ENCODE assay signal across 14 mouse cellular contexts in genomic region chr2:70853329-70853728, GRCm38 (mm10). TPM values are rescaled to one million over a fixed set of nuclear protein-coding genes. Genes with fewer than 3 reads are reported as not detected.
DNase-seq lines count a peak whose midpoint lies in the region; ATAC-seq and TF ChIP-seq lines count a peak whose summit lies in the region.
"Had no signal": no experiment of that assay in that cellular context is flagged by ENCODE, and none has a peak within 500 bp of the region (broad histone marks: within the 10 kb centered on the region; RNA-seq: fewer than 3 reads in every experiment).

No protein-coding gene starts in this region.

- H3K27me3 ChIP-seq in forebrain, postnatal 0 days (ENCODE audit: insufficient read depth, low read length): no peaks in the 10 kb centered on the region
- H3K27me3 ChIP-seq in forebrain, embryonic 12.5 days: no peaks in the 10 kb centered on the region
- H3K27me3 ChIP-seq in heart, postnatal 0 days (ENCODE audit: control insufficient read depth, insufficient read depth, low read length): no peaks in the 10 kb centered on the region
- no peaks in the 10 kb centered on the region for H3K27me3 ChIP-seq in embryonic facial prominence, embryonic 13.5 days
- H3K27me3 ChIP-seq: midbrain, embryonic 15.5 days had no signal

- no peaks in the 10 kb centered on the region for H3K9me3 ChIP-seq in forebrain, postnatal 0 days (ENCODE audit: low read length)
- no peaks in the 10 kb centered on the region for H3K9me3 ChIP-seq in forebrain, embryonic 12.5 days
- no peaks in the 10 kb centered on the region for H3K9me3 ChIP-seq in heart, postnatal 0 days (replicated peaks; ENCODE audit: control insufficient read depth, low read length)
- H3K9me3 ChIP-seq in embryonic facial prominence, embryonic 13.5 days: no peaks in the 10 kb centered on the region
- H3K9me3 ChIP-seq: midbrain, embryonic 15.5 days had no signal

- no peak for ATAC-seq in forebrain, postnatal 0 days
- no peak for ATAC-seq in forebrain, embryonic 12.5 days (ENCODE audit: low FRiP score)
- no peak for ATAC-seq in heart, postnatal 0 days (ENCODE audit: insufficient read depth, low read depth)
- no peak for ATAC-seq in embryonic facial prominence, embryonic 13.5 days (ENCODE audit: insufficient number of reproducible peaks, insufficient read depth, low FRiP score, low TSS enrichment, low read depth)
- ATAC-seq: intestine, embryonic 16.5 days; midbrain, embryonic 15.5 days had no signal

- intact Hi-C loops in heart, postnatal 25 days (cut with DNase I): no loop called here
- intact Hi-C loops in left cerebral cortex, adult 2 months (cut with DNase I): loop anchor here (2.0 kb wide), 3 partner anchors 29 to 105 kb away; partner anchors contain the start of gene Tlk1

- no peak overlapping the region for H3K9ac ChIP-seq in forebrain, postnatal 0 days
- H3K9ac ChIP-seq in forebrain, embryonic 12.5 days: no peak overlapping the region
- H3K9ac ChIP-seq in heart, postnatal 0 days (replicated peaks; ENCODE audit: low read depth, low read length): no peak overlapping the region
- H3K9ac ChIP-seq in embryonic facial prominence, embryonic 13.5 days: no peak overlapping the region
- H3K9ac ChIP-seq: lung, embryonic 14.5 days; midbrain, embryonic 15.5 days had no signal

- WGBS in forebrain, postnatal 0 days: 64% methylated on average over 7 of the region's 7 CpGs
- 65% methylated on average over 7 of the region's 7 CpGs for WGBS in forebrain, embryonic 12.5 days
- whole genome bisulfite sequencing in heart, postnatal 0 days: 56% methylated on average over 7 of the region's 7 CpGs
- 19% methylated on average over 7 of the region's 7 CpGs for WGBS in embryonic facial prominence, embryonic 13.5 days

- no peak for DNase-seq in forebrain, postnatal 0 days
- DNase-seq in heart, postnatal 0 days (ENCODE audit: low spot score): no peak
- no peak for DNase-seq in heart, postnatal 25 days (ENCODE audit: low spot score)
- no peak for DNase-seq in left cerebral cortex, adult 2 months (ENCODE audit: extremely low spot score in 1 of 2, low spot score in 2 of 2)
- no peak for DNase-seq in left cerebral cortex, adult 11 months (ENCODE audit: low spot score)
- no peak for DNase-seq in gastrocnemius, postnatal 4 days (ENCODE audit: low spot score in 2 of 2)
- DNase-seq: adrenal gland, postnatal 14 days; cerebellum, adult 9-10 months; thymus, postnatal 36 days had no signal

- no peaks in the 10 kb centered on the region for H3K36me3 ChIP-seq in forebrain, postnatal 0 days (ENCODE audit: insufficient read depth)
- no peaks in the 10 kb centered on the region for H3K36me3 ChIP-seq in forebrain, embryonic 12.5 days (replicated peaks)
- no peaks in the 10 kb centered on the region for H3K36me3 ChIP-seq in heart, postnatal 0 days (replicated peaks; ENCODE audit: control insufficient read depth, insufficient read depth, low read length)
- H3K36me3 ChIP-seq in embryonic facial prominence, embryonic 13.5 days: no peaks in the 10 kb centered on the region
- H3K36me3 ChIP-seq: midbrain, embryonic 15.5 days had no signal

- TF ChIP-seq CTCF in forebrain, postnatal 0 days (IDR thresholded peaks at IDR 0.05; ENCODE audit: low read depth): no peak
- TF ChIP-seq CTCF in heart, postnatal 0 days (IDR thresholded peaks at IDR 0.05; ENCODE audit: low read depth): no peak
- no peak for TF ChIP-seq CTCF in left cerebral cortex, adult 2 months (IDR thresholded peaks at IDR 0.05)

- no peak overlapping the region for H3K4me3 ChIP-seq in forebrain, postnatal 0 days (ENCODE audit: low read depth, low read length)
- no peak overlapping the region for H3K4me3 ChIP-seq in forebrain, embryonic 12.5 days (replicated peaks)
- H3K4me3 ChIP-seq in heart, postnatal 0 days (ENCODE audit: low read depth, low read length): no peak overlapping the region
- H3K4me3 ChIP-seq in left cerebral cortex, adult 2 months: no peak overlapping the region
- H3K4me3 ChIP-seq in embryonic facial prominence, embryonic 13.5 days: 0 out of 2 replicates have a peak overlapping the region, but pooled peaks have one; percentile 19
- H3K4me3 ChIP-seq: midbrain, embryonic 15.5 days had no signal

- no peak overlapping the region; the same call in 1 of the 2 replicates for H3K4me2 ChIP-seq in forebrain, postnatal 0 days (ENCODE audit: low read depth)
- H3K4me2 ChIP-seq in forebrain, embryonic 12.5 days: no peak overlapping the region
- peak overlapping the region; percentile 38; the same call in 1 of the 2 replicates for H3K4me2 ChIP-seq in heart, postnatal 0 days (ENCODE audit: low read depth, low read length)
- peak overlapping the region; percentile 53 for H3K4me2 ChIP-seq in embryonic facial prominence, embryonic 13.5 days

- peak overlapping the region; percentile 48; the same call in 1 of the 2 replicates for H3K27ac ChIP-seq in forebrain, postnatal 0 days (ENCODE audit: low read depth, low read length)
- H3K27ac ChIP-seq in forebrain, embryonic 12.5 days: no peak overlapping the region
- H3K27ac ChIP-seq in heart, postnatal 0 days (ENCODE audit: low read depth): no peak overlapping the region
- peak overlapping the region; percentile 75 for H3K27ac ChIP-seq in left cerebral cortex, adult 2 months
- H3K27ac ChIP-seq in embryonic facial prominence, embryonic 13.5 days: no peak overlapping the region
- H3K27ac ChIP-seq: midbrain, embryonic 15.5 days had no signal

- no peak for TF ChIP-seq EP300 in heart, postnatal 0 days (IDR thresholded peaks at IDR 0.05; ENCODE audit: low read depth)

- no peaks in the 10 kb centered on the region; the same call in 1 of the 2 replicates for H3K4me1 ChIP-seq in forebrain, postnatal 0 days (ENCODE audit: insufficient read depth)
- H3K4me1 ChIP-seq in forebrain, embryonic 12.5 days: no peaks in the 10 kb centered on the region; the same call in 1 of the 2 replicates
- peaks cover 4% of the 10 kb centered on the region for H3K4me1 ChIP-seq in heart, postnatal 0 days (ENCODE audit: control insufficient read depth, insufficient read depth)
- peaks cover 14% of the 10 kb centered on the region for H3K4me1 ChIP-seq in embryonic facial prominence, embryonic 13.5 days

RNA-seq across cellular contexts. Expression of gene Tlk1, which starts 27.8 kb away (rescaled TPM):
- total RNA-seq in forebrain, postnatal 0 days (2014; rRNA removed): 27.8 and 34.3 TPM in 2 replicates
- 24.7 and 26.0 TPM in 2 replicates for polyA plus RNA-seq in forebrain, postnatal 0 days (2015; fragmentation: Nextera tagmentation; extraction: Ambion mirVana)
- 31.4 and 40.0 TPM in 2 replicates for polyA plus RNA-seq in forebrain, embryonic 12.5 days (2016; fragmentation: Nextera tagmentation; extraction: Ambion mirVana)
- 24.7 and 32.6 TPM in 2 replicates for total RNA-seq in heart, postnatal 0 days (2014; rRNA removed; ENCODE audit: low replicate concordance)
- 16.6 and 17.9 TPM in 2 replicates for polyA plus RNA-seq in heart, postnatal 0 days (2015; fragmentation: Nextera tagmentation; extraction: Ambion mirVana)
- 10 to 100 TPM; 31.2 to 31.9 TPM for total RNA-seq in heart, postnatal 25 days (2021)
- total RNA-seq in left cerebral cortex, adult 2 months (2021): 10 to 100 TPM; 81.1 to 83.4 TPM
- polyA plus RNA-seq in embryonic facial prominence, embryonic 13.5 days (2015; fragmentation: Nextera tagmentation; extraction: Ambion mirVana): 33.5 and 33.6 TPM in 2 replicates
- total RNA-seq in gastrocnemius, postnatal 4 days (2021): 10 to 100 TPM; 43.4 to 52.1 TPM

Comparison
In these comparisons a context has a peak if more than half of its experiments do, and no peak if none do; other contexts are left out.
1. H3K27ac ChIP-seq: peak in forebrain, postnatal 0 days (single experiment) and left cerebral cortex, adult 2 months (single experiment); none in forebrain, embryonic 12.5 days (single experiment), heart, postnatal 0 days (single experiment) and embryonic facial prominence, embryonic 13.5 days (single experiment).
2. H3K4me2 ChIP-seq: peak in heart, postnatal 0 days (single experiment) and embryonic facial prominence, embryonic 13.5 days (single experiment); none in forebrain, postnatal 0 days (single experiment) and forebrain, embryonic 12.5 days (single experiment).